Mouse (Mus musculus): ENCODE measurements at regions not wholly inside any gene's neighbourhood (a gene's known extent, or its start where the extent isn't known, plus 50 kb on each side); places are given as distances from the start of the nearest gene placed in this dataset.

DNA sequence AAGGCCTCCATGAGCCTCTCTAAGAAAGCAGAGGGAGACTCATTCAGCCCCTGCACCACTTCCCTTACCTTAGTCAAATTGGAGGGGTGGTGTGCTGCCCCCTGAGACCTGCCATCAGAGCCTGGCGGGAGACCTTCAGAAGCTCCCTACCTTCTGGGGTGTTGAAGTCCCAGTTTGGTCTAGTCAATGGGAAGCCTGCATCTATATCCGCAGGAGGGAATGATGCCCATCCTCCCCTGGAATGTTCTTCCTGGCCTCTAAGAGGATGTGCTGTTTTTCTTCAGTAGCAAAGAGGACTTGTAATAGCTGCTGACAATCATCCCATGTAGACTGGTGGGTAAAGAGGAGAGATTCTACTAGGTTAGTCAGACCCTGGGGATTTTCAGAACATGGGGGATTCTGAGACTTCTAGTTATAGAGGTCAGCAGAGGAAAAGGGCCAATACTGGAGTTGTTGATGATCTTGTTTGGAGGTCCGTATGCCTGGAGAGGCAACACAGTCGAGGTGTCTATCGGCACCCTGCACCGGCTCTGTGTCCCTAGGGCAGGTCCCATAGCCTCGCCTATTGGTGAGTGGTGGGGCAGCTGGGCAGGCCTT lies 321.0 kb upstream of the Meis1 start:
- TF ChIP-seq EP300 (IDR thresholded peaks at IDR 0.05) (no peak), CTCF (IDR thresholded peaks at IDR 0.05) (no peak)
- no peak for DNase-seq (ENCODE audit: low spot score)
- no peak for ATAC-seq
- Histone ChIP-seq H3K27me3 (replicated peaks; ENCODE audit: insufficient read depth, low read length) (no peaks in the 10 kb centered on the region), H3K9me3 (ENCODE audit: low read length) (no peaks in the 10 kb centered on the region), H3K4me1 (ENCODE audit: insufficient read depth, low read depth, low read length) (no peaks in the 10 kb centered on the region), H3K36me3 (ENCODE audit: insufficient read depth, low read length) (no peaks in the 10 kb centered on the region), H3K4me2 (replicated peaks; ENCODE audit: low read depth, low read length) (no peak overlapping the region), H3K9ac (replicated peaks; ENCODE audit: low read depth) (no peak overlapping the region), H3K27ac (ENCODE audit: low read length) (no peak overlapping the region), H3K4me3 (ENCODE audit: low read depth, low read length) (no peak overlapping the region)
- WGBS = 96% methylated on average over 7 of the region's 7 CpGs

GRCm38 (mm10) chr11:19340889-19341288 lies 322.1 kb upstream of the Meis1 start:
- Histone ChIP-seq H3K36me3 (ENCODE audit: insufficient read depth, low read length) (no peaks in the 10 kb centered on the region), H3K4me3 (ENCODE audit: low read depth, low read length) (no peak overlapping the region), H3K27me3 (replicated peaks; ENCODE audit: insufficient read depth, low read length) (no peaks in the 10 kb centered on the region), H3K4me2 (replicated peaks; ENCODE audit: low read depth, low read length) (no peak overlapping the region), H3K9ac (replicated peaks; ENCODE audit: low read depth) (no peak overlapping the region), H3K4me1 (ENCODE audit: insufficient read depth, low read depth, low read length) (no peaks in the 10 kb centered on the region), H3K27ac (ENCODE audit: low read length) (no peak overlapping the region), H3K9me3 (ENCODE audit: low read length) (no peaks in the 10 kb centered on the region)
- no peak for TF ChIP-seq CTCF (IDR thresholded peaks at IDR 0.05)
- TF ChIP-seq EP300 (IDR thresholded peaks at IDR 0.05) = no peak
- WGBS = 88% methylated on average over 5 of the region's 5 CpGs
- ATAC-seq (no peak), DNase-seq (ENCODE audit: low spot score) (no peak)

DNA sequence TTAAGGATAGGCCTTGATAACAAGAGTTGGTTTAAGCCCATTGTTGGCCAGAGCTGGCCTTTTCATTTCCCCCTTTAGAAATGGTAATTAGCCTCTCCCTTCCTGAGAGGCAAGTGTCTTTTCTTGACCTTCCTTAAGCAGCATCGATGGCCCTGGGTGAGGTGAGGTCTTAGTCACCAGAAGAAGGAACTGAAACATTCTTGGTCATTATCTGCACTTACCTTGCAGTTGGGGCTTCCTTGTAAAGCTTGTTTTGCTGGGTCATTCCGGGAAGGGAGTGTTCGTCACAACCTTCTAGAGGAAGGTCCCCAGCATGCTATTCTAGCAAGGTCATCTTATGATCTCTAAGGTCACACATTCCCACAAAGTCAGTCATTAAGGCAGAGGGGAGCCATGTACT lies 322.6 kb upstream of the Meis1 start:
- ATAC-seq = no peak

DNA sequence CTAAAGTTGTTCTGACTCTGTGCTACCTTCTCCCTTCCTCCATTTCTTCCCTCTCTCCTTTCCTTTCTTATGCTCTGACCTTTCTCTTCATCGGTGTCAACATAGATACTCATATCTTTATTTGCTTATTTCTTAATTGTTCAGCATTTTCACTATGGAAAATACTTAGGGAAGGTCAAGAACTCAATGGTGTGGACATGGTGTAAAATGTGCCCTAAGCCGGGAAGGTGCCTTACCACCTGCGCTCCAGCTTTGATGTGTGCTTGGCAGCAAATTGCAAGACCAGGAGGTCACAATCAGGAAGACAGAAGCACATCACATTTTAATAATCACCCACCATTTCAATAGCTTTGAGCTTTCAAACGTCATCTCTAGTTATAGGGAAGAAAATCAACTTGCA lies 324.0 kb upstream of the Meis1 start:
- TF ChIP-seq CTCF (IDR thresholded peaks at IDR 0.05) = no peak
- no peak for TF ChIP-seq EP300 (IDR thresholded peaks at IDR 0.05)
- H3K4me3 ChIP-seq (ENCODE audit: low read depth, low read length) = no peak overlapping the region
- H3K9me3 ChIP-seq (ENCODE audit: low read length) = no peaks in the 10 kb centered on the region
- DNase-seq (ENCODE audit: low spot score) (no peak), ATAC-seq (no peak)
- no peaks in the 10 kb centered on the region for H3K4me1 ChIP-seq (ENCODE audit: insufficient read depth, low read depth, low read length)
- H3K27me3 ChIP-seq (replicated peaks; ENCODE audit: insufficient read depth, low read length) = no peaks in the 10 kb centered on the region
- H3K4me2 ChIP-seq (replicated peaks; ENCODE audit: low read depth, low read length) = no peak overlapping the region
- H3K36me3 ChIP-seq (ENCODE audit: insufficient read depth, low read length) = no peaks in the 10 kb centered on the region
- WGBS = 81% methylated on average over 4 of the region's 4 CpGs
- H3K27ac ChIP-seq (ENCODE audit: low read length) = no peak overlapping the region
- H3K9ac ChIP-seq (replicated peaks; ENCODE audit: low read depth) = no peak overlapping the region

More for the DNA sequence above, 322.6 kb upstream of the Meis1 start:
- H3K9ac ChIP-seq (replicated peaks; ENCODE audit: low read depth) = no peak overlapping the region
- TF ChIP-seq CTCF (IDR thresholded peaks at IDR 0.05) (no peak), EP300 (IDR thresholded peaks at IDR 0.05) (no peak)
- H3K4me1 ChIP-seq (ENCODE audit: insufficient read depth, low read depth, low read length) = no peaks in the 10 kb centered on the region
- no peaks in the 10 kb centered on the region for H3K9me3 ChIP-seq (ENCODE audit: low read length)
- H3K27ac ChIP-seq (ENCODE audit: low read length) = no peak overlapping the region
- WGBS = 70% methylated on average over 3 of the region's 3 CpGs
- no peak overlapping the region for H3K4me3 ChIP-seq (ENCODE audit: low read depth, low read length)
- H3K4me2 ChIP-seq (replicated peaks; ENCODE audit: low read depth, low read length) = no peak overlapping the region
- no peaks in the 10 kb centered on the region for H3K27me3 ChIP-seq (replicated peaks; ENCODE audit: insufficient read depth, low read length)
- no peaks in the 10 kb centered on the region for H3K36me3 ChIP-seq (ENCODE audit: insufficient read depth, low read length)
- DNase-seq (ENCODE audit: low spot score) = no peak

- Histone ChIP-seq H3K4me1 (ENCODE audit: insufficient read depth, low read depth, low read length) (no peaks in the 10 kb centered on the region), H3K9ac (replicated peaks; ENCODE audit: low read depth) (no peak overlapping the region), H3K9me3 (ENCODE audit: low read length) (no peaks in the 10 kb centered on the region), H3K27me3 (replicated peaks; ENCODE audit: insufficient read depth, low read length) (no peaks in the 10 kb centered on the region), H3K36me3 (ENCODE audit: insufficient read depth, low read length) (no peaks in the 10 kb centered on the region), H3K4me2 (replicated peaks; ENCODE audit: low read depth, low read length) (no peak overlapping the region), H3K4me3 (ENCODE audit: low read depth, low read length) (no peak overlapping the region), H3K27ac (ENCODE audit: low read length) (no peak overlapping the region)
- TF ChIP-seq EP300 (IDR thresholded peaks at IDR 0.05) = no peak
- no peak for TF ChIP-seq CTCF (IDR thresholded peaks at IDR 0.05)
- WGBS = 79% methylated on average over 3 of the region's 3 CpGs
- no peak for DNase-seq (ENCODE audit: low spot score)
- no peak for ATAC-seq
Measured at GRCm38 (mm10) chr11:19346276-19346826, 327.6 kb upstream of the Meis1 start.

- H3K9ac ChIP-seq (replicated peaks; ENCODE audit: low read depth) = no peak overlapping the region
- no peaks in the 10 kb centered on the region for H3K36me3 ChIP-seq (ENCODE audit: insufficient read depth, low read length)
- DNase-seq (ENCODE audit: low spot score) = no peak
- no peak overlapping the region; the same call in 1 of the 2 replicates for H3K4me2 ChIP-seq (replicated peaks; ENCODE audit: low read depth, low read length)
- no peak for ATAC-seq
- no peak for TF ChIP-seq CTCF (IDR thresholded peaks at IDR 0.05)
- no peak for TF ChIP-seq EP300 (IDR thresholded peaks at IDR 0.05)
- 30% methylated on average over 13 of the region's 13 CpGs for WGBS
- H3K27ac ChIP-seq (ENCODE audit: low read length) = no peak overlapping the region
- H3K9me3 ChIP-seq (ENCODE audit: low read length) = no peaks in the 10 kb centered on the region
- no peaks in the 10 kb centered on the region for H3K27me3 ChIP-seq (replicated peaks; ENCODE audit: insufficient read depth, low read length)
- H3K4me3 ChIP-seq (ENCODE audit: low read depth, low read length) = no peak overlapping the region
- H3K4me1 ChIP-seq (ENCODE audit: insufficient read depth, low read depth, low read length) = no peaks in the 10 kb centered on the region
Measured at GRCm38 (mm10) chr11:19350331-19351242, 331.8 kb upstream of the Meis1 start.
